Mouse (Mus musculus): ENCODE data around the gene Hnrnpr. TPM values are rescaled to one million over a fixed set of nuclear protein-coding genes. Genes with fewer than 3 reads are reported as not detected.
A peak's percentile ranks its signal among the peaks of the same experiment; 100 is the strongest.

Hnrnpr gene
- total RNA-seq, 2 experiments from 2014 or later: 47.8 to 51.5 TPM

DNA sequence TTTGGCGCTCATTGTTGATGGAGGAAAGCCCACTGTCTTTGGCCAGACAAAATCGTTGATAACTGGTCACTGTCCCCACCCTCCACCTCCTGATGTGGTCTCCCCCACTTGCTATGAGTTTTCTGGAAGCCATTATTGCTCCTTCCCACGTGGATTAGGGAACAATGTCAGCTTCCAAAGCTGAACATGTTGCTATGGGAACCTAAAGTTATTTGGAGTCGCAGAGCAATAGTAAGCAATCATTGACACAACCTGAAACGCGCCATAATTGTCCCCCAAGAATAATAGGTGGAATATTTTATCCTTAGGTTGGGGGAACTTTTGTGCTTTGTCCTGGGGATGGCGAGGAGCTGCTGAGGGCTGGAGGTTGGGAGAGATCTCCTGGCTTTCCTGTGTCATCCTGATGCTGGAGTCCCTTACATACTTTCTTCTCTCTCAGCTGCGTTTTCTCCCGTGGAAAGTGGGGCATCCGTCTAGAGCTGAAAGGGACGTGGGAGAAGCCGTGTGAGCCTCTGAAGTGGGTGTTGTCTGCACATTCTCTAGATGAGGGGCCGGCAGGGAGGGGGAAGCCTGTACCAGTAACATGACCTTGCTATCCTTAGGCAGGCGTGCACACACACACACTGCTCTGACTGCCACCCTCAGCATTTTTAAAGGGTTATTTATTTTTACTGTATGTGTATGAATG is 62.9 kb downstream of the Hnrnpr start:
- intact Hi-C loops (cut with DNase I): no loop called here
- DNase-seq: no peak

GRCm38 (mm10) chr4:136377001-136377400 is 66.3 kb downstream of the Hnrnpr start:
- intact Hi-C loops (cut with DNase I): no loop called here
- no peak for DNase-seq

DNA sequence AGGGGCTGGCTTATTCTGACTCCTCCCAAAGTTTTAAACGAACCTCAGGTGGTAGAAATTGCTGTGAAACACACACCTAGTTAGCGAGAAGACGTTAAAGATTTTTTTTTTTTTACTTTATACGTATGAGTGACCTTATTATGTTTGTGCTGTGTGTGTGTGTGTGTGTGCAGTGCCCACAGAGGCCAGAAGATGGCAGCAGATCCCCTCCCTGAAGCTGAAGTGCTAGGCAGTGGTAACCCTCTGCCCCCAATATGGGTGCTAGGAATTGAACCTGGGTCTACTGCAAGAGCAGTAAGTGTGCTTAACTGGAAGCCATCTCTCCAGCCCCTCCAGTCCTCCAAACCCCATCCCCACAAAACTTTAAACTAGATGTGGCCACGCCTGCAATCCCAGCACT is 72.3 kb downstream of the Hnrnpr start:
- DNase-seq: no peak
- intact Hi-C loops (cut with DNase I): no loop called here

DNA sequence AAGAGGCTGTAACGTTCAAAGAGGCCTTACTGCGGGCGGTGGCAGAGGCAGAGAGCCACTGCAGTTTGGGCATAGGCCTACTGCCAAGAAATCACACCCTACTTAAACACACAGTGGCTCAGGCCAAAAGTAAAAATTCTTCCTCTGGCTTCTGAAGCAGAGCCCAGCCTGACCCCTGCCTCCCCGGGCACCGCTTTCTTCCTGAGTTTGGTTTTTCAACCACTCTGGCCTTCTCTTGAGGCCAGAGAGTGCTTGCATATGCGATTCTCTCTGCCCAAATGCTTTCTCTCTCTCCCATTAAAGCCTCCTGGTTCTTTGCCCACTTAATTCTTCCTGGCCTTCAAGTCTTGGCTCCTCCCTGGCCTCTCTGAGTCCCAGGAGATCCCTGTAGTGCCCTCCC is 73.1 kb downstream of the Hnrnpr start:
- intact Hi-C loops (cut with DNase I): no loop called here
- no peak for DNase-seq

DNA sequence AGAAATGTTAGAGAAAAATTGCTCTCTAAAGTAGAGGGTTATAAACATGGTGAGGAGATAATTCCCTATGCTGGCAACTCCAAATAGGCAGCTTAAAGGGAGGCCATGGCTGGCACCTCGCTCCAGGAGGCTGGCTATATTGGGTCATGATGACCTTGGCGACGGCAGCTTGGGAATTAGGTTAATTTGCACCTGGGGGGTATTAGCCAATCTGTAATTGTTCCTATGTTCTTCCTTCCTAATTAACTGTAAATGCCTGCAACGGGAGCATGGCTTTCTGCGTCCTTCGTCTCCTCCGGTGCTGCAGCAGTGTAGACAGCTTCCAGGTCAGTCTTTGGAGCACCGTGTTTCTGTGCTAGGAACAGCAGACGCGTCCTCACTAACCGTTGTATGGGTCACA is 76.5 kb downstream of the Hnrnpr start:
- intact Hi-C loops (cut with DNase I): no loop called here
- no peak for DNase-seq

- intact Hi-C loops (cut with DNase I): no loop called here
- DNase-seq: no peak
These were observed 91.1 kb downstream of the Hnrnpr start for GRCm38 (mm10) chr4:136401806-136402205.

DNA sequence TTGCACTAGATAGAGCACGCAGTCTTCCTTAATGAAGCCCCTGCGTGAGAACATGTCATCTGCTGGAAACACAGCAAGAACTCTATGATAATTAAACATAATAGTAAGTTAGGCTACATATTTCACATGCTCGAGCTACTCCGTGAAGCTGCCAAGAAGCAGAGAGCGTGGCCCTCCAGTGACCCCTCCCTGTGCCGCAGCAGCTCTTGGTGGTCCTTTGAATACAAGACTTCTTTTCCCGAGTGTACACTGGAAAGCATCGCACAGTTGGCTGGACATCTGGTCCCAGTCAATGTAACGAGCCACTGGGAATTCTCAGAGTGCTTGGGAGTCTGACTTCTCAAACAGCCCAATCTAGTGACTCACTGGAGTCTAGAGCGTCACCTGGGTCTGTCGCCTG is 97.1 kb downstream of the Hnrnpr start:
- DNase-seq: peak in 1 of 2 experiments; percentile 16
- intact Hi-C loops (cut with DNase I): no loop called here

Other genes with a start within 250 kb of the Hnrnpr start
- gene Id3, start 167.4 kb upstream of the Hnrnpr start, total RNA-seq (2021): 10 to 100 TPM; 85.4 to 93.7 TPM
- gene E2f2, start 138.5 kb upstream of the Hnrnpr start, total RNA-seq (2021): 10 to 100 TPM in 1 of 2 experiments, 1 to 10 TPM in 1; 9.4 to 10.4 TPM
- gene Asap3, start 104.6 kb upstream of the Hnrnpr start, total RNA-seq (2021): 10 to 100 TPM; 11.6 to 12.8 TPM
- gene Tcea3, start 63.2 kb upstream of the Hnrnpr start, total RNA-seq (2021): 10 to 100 TPM; 77.1 to 77.6 TPM
- 10 to 100 TPM; 56.1 to 64.2 TPM for gene Zfp46, start 26.3 kb upstream of the Hnrnpr start, total RNA-seq (2021)
- not detected for gene Htr1d, start 112.6 kb downstream of the Hnrnpr start, total RNA-seq (2021)
- gene 6030445D17Rik, start 151.3 kb downstream of the Hnrnpr start, total RNA-seq (2021): under 1 TPM; 0.41 to 0.79 TPM
- 10 to 100 TPM; 55.7 to 57.1 TPM for gene Luzp1, start 158.8 kb downstream of the Hnrnpr start, total RNA-seq (2021)

Data from heart, postnatal 14 days (tissue).